Mouse (Mus musculus): ENCODE results near the gene Unc50.

DNA sequence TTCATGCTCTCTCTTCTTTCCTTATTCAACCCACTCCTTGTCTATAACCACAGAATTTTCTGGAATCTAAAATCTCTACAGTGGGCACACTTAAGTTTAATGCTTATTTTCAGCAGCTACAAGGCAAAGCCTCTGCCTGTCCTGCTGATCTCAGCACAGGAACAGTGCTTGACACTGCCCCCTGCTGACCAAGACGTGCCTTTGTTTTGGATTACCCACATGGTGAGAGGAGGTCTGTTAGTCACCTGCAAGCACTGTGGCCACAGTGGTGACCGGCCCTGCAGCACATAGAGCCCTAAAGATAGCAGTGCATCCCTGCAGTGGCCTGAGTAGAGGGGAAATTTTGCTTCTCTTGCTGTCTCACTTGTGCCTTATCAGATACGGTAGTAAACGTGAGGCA is 28.3 kb upstream of the Unc50 start:
- peak; percentile 87 for TF ChIP-seq CTCF (conservative IDR thresholded peaks at IDR 0.05; ENCODE audit: insufficient read depth, insufficient read length, low read depth, low read length)
- TF ChIP-seq POLR2A (IDR thresholded peaks at IDR 0.05; ENCODE audit: low read depth, low read length), result no peak
